Mouse (Mus musculus) gastrocnemius, postnatal 25 days (tissue): ENCODE results near the gene AB124611. TPM values are rescaled to one million over a fixed set of nuclear protein-coding genes. Genes with fewer than 3 reads are reported as not detected.

Source experiments
- microRNA-seq, 2 experiments: library from miRNA; unstranded; fragments of <30 nt; microRNA quantifications; one replicate each; pipeline ENCODE4 v1.2.0; 2021; ENCODE audit warnings: borderline replicate concordance in 2 of 2
- total RNA-seq, 2 experiments: library from RNA; stranded (reverse); gene quantifications; 1 replicate in 1 of 2; 2 replicates in 1 of 2; pipeline ENCODE4 v1.2.3; 2021

The AB124611 gene
- total RNA-seq, 2 experiments from 2014 or later, result 0.56 to 0.67 TPM

Small RNA genes within 50 kb of the gene (microRNA-seq; reads per million reads assigned to microRNA genes)
- 0 to 0.53 reads per million in 2 experiments for gene Mir199a-1

Other genes starting within 250 kb of the AB124611 start
- 1 to 10 TPM; 8.3 to 8.5 TPM for gene Kri1, start 238.2 kb upstream of the AB124611 start, total RNA-seq
- 1 to 10 TPM; 7.4 to 9.1 TPM for gene Cdkn2d, start 234.8 kb upstream of the AB124611 start, total RNA-seq
- not detected for gene Ap1m2, start 213.8 kb upstream of the AB124611 start, total RNA-seq
- gene Slc44a2, start 205.5 kb upstream of the AB124611 start, total RNA-seq, result 100 to 1,000 TPM; 117 to 128 TPM
- gene Ilf3, start 158.3 kb upstream of the AB124611 start, total RNA-seq, result 10 to 100 TPM; 17.9 to 19.2 TPM
- gene Qtrt1, start 114.3 kb upstream of the AB124611 start, total RNA-seq, result 1 to 10 TPM; 5.3 to 7.7 TPM
- gene Dnm2, start 101.3 kb upstream of the AB124611 start, total RNA-seq, result 10 to 100 TPM; 39.9 to 41.6 TPM
- gene Tmed1, start 15.9 kb upstream of the AB124611 start, total RNA-seq, result 10 to 100 TPM; 27.6 to 28.1 TPM
- 10 to 100 TPM; 58.2 to 60.9 TPM for gene Carm1, start 20.7 kb downstream of the AB124611 start, total RNA-seq
- 10 to 100 TPM; 41.6 to 41.8 TPM for gene Timm29, start 66.5 kb downstream of the AB124611 start, total RNA-seq
- 1 to 10 TPM; 3.5 to 5.1 TPM for gene Yipf2, start 66.7 kb downstream of the AB124611 start, total RNA-seq
- 10 to 100 TPM; 39.3 to 39.6 TPM for gene Smarca4, start 90.0 kb downstream of the AB124611 start, total RNA-seq
- 1 to 10 TPM; 4.1 to 5.3 TPM for gene Ldlr, start 197.3 kb downstream of the AB124611 start, total RNA-seq
- gene Spc24, start 234.1 kb downstream of the AB124611 start, total RNA-seq, result 1 to 10 TPM in 1 of 2 experiments, under 1 TPM in 1; 0.77 to 2.2 TPM